Mouse (Mus musculus) urinary bladder, postnatal 36 days (tissue): Measurements from ENCODE around the gene B4galnt3.
"Not testable (repeated sequence)": the region's sequence is repeated elsewhere in the genome, so short reads cannot be mapped to it uniquely, and the experiment has no call there.

ENCODE experiments used
- DNase-seq, 2 experiments: peaks; one replicate each; pipeline ENCODE4 v3.0.0; 2022; ENCODE audit warnings: low spot score in 2 of 2, mixed read lengths in 1 of 2

B4galnt3 gene

GRCm38 (mm10) chr6:120294056-120294784, at the start of gene B4galnt3, which contains the start of gene D330020A13Rik:
Gene B4galnt3 (minus strand): TSS chr6:120294559.
Gene D330020A13Rik (plus strand): TSS chr6:120294364.
- DNase-seq: peak in 1 of 2 experiments; percentile 8

GRCm38 (mm10) chr6:120343992-120344391, 49.6 kb upstream of the B4galnt3 start:
- DNase-seq: no peak

- no peak for DNase-seq
Observed at GRCm38 (mm10) chr6:120332351-120332750, 38.0 kb upstream of the B4galnt3 start.

- DNase-seq: peak; percentile 36 to 37
Observed at GRCm38 (mm10) chr6:120324295-120324927, 30.1 kb upstream of the B4galnt3 start.

GRCm38 (mm10) chr6:120320369-120320768, 26.0 kb upstream of the B4galnt3 start:
- DNase-seq: no peak

- DNase-seq: no peak
Observed at GRCm38 (mm10) chr6:120319129-120319528, 24.8 kb upstream of the B4galnt3 start.

- DNase-seq: no peak
Observed at GRCm38 (mm10) chr6:120318303-120318940, 24.1 kb upstream of the B4galnt3 start.

GRCm38 (mm10) chr6:120312443-120312842, 18.1 kb upstream of the B4galnt3 start:
- DNase-seq: no peak

GRCm38 (mm10) chr6:120309787-120310186, 15.4 kb upstream of the B4galnt3 start:
- DNase-seq: no peak

GRCm38 (mm10) chr6:120309338-120309737, 15.0 kb upstream of the B4galnt3 start:
- no peak for DNase-seq

- DNase-seq: no peak
Observed at GRCm38 (mm10) chr6:120306859-120307594, 12.7 kb upstream of the B4galnt3 start.

GRCm38 (mm10) chr6:120302755-120303316, 8.5 kb upstream of the B4galnt3 start:
- no peak for DNase-seq

GRCm38 (mm10) chr6:120301137-120301536, 6.8 kb upstream of the B4galnt3 start:
- peak; percentile 15 to 19 for DNase-seq

GRCm38 (mm10) chr6:120296589-120296988, 2.2 kb upstream of the B4galnt3 start:
- not testable (repeated sequence) for DNase-seq

GRCm38 (mm10) chr6:120294785-120295133, 400 bp upstream of the B4galnt3 start:
- peak; percentile 48 to 55 for DNase-seq

GRCm38 (mm10) chr6:120291396-120292009, 2.9 kb downstream of the B4galnt3 start:
- no peak for DNase-seq

- DNase-seq: no peak
Observed at GRCm38 (mm10) chr6:120289430-120289829, 4.9 kb downstream of the B4galnt3 start.

- no peak for DNase-seq
Observed at GRCm38 (mm10) chr6:120288541-120288940, 5.8 kb downstream of the B4galnt3 start.

GRCm38 (mm10) chr6:120287279-120287678, 7.1 kb downstream of the B4galnt3 start:
- no peak for DNase-seq

GRCm38 (mm10) chr6:120276874-120277449, 17.4 kb downstream of the B4galnt3 start:
- DNase-seq: no peak

GRCm38 (mm10) chr6:120275301-120275700, 19.1 kb downstream of the B4galnt3 start:
- peak; percentile 2 to 9 for DNase-seq
